Mouse (Mus musculus) splenic B cell, adult 2 months (primary cell): ENCODE data around the gene Dnajb11.

Experiments
- DNase-seq: peaks from one replicate; pipeline ENCODE4 v3.0.0-alpha.2; 2011; ENCODE audit warnings: low read depth, low spot score
- H3K27me3 ChIP-seq: 2 replicates; pipeline ENCODE4 v1.6.1; 2012; ENCODE audit warnings: mild to moderate bottlenecking, low read length, moderate library complexity, mixed read lengths; ENCODE audit not compliant: control insufficient read depth, poor library complexity, insufficient read depth, severe bottlenecking
- H3K36me3 ChIP-seq: 2 replicates; pipeline ENCODE4 v1.6.1; 2012; ENCODE audit warnings: mild to moderate bottlenecking, low read length, moderate library complexity, mixed read lengths; ENCODE audit not compliant: control insufficient read depth, poor library complexity, insufficient read depth, severe bottlenecking

Dnajb11 gene

DNA sequence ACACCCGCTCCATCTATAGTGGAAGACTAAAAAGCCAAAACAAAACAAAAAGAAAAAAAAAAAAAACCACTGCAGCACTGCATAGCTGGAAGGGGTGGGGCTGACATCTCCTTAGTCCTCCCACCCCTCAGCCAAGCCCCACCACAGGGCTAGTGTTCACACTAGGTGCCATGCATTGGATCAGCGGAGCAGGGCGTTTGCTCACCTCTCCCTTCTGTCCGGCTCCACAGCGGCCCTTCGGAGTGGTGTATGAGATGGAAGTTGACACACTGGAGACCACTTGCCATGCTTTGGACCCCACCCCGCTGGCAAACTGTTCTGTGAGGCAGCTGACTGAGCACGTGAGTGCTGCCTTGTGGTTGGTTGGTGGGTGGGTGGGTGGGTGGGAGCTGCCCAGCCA, 36.5 kb downstream of the Dnajb11 start:
- no peaks in the 10 kb centered on the region for H3K36me3 ChIP-seq
- no peak for DNase-seq
- no peaks in the 10 kb centered on the region for H3K27me3 ChIP-seq

DNA sequence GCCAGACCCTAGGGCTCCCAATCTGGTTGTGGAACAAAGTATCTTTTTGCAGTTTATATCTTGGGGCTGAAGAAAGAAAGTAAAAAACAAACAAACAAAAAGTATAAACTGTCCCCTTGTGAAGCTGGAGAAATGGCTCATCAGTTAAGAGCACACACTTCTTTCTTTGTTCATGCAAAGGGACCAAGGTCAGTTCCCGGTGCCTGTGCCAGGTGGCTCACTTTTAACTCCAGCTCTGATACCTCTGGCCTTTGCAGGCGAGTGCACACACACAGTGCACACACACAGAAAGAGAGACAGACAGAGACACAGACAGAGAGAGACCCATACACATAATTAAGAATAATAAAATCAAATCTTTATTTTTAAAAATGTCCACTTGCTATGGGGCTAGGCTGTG, 39.0 kb downstream of the Dnajb11 start:
- Histone ChIP-seq H3K36me3 (no peaks in the 10 kb centered on the region), H3K27me3 (no peaks in the 10 kb centered on the region)
- no peak for DNase-seq

DNA sequence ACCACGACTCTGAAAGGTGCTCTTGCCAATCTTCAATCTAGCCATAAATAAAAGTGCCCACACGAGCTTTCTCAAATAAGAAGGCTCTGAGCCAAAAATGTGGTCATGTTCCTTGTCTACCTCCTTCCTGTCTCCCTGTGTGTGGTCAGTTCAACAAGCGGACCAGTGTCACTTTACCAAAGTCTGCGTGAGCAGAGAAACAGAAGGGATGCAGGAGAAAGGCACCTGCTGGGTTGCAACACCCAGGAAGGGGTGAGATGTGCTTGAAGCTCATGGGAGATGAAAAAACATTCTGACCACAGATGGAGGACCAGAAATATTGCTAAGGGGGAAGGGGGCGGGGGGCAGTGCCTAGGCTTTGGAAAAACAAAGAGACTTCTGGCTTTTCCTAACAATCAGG, 41.7 kb downstream of the Dnajb11 start:
- no peak for DNase-seq
- Histone ChIP-seq H3K27me3 (no peaks in the 10 kb centered on the region), H3K36me3 (no peaks in the 10 kb centered on the region)

DNA sequence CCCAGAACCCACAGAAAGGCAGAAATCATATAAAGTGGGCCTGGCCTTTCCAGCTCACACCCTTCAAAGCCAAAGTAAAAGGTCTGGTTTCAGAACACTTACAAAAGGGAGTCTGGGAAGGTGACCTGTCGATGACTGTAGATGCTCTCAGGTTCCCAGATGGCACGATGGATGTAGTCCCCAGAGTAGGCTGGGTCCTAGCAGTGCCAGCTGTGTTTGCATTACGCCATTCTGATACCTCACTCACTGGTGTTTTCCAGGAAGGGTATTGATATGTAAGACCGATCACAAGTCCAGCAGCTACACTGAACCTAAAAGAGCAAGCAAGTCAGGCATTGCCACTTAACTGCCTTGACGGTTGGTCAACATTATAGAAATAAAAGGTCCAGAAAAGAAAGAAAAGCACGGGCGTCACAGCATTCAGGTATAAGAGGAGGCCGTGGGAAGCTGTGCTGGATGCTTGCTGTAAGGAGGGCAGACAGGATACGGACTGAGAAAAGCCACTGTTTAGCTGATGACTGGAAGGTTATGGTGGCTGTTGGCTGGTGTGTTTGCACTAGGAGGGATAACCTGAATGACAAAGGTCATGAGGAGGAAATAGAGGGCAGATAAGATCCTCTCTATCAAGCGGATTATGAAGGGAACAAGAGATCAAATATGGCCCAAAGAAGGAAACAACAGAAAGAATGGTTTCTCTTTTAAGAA, 42.4 kb downstream of the Dnajb11 start:
- DNase-seq = no peak
- no peaks in the 10 kb centered on the region for H3K36me3 ChIP-seq
- H3K27me3 ChIP-seq = no peaks in the 10 kb centered on the region

DNA sequence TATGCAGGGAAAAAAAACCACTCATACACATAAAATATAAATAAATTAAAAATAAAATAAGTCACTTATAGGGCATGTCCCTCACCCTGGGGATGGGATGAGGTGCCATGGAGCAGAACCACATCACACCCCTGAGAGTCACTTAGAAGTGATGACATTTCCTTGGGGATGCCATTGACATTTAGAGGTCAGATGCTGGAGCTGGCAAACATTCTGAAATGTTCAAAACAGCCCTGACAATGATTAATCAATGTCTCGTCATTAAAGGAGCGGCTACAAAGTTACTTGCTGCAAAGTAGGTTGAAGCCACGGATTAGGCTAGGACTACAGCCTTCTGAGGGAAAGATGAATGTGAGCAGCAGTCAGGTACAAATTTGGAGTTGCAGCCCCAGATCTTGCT, 43.7 kb downstream of the Dnajb11 start:
- no peak for DNase-seq
- Histone ChIP-seq H3K27me3 (no peaks in the 10 kb centered on the region), H3K36me3 (no peaks in the 10 kb centered on the region)

DNA sequence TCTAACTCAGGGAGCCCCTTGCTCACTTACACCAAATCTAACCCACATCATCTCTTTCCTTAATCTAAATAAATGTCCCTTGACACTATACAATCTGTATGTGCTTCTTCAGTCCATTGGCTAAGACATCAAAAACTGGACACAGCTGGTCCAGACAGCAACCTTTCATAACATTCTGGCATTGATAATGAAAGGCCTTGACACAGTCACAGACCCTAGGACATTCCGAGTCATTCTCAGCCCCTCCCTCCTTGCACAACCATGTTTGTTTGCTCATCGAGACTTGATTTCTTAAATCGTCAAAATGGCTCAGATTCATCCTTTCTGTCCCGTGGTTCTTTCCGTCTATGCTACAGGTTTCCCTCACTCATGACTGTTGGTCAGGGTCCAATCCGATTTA, 51.6 kb downstream of the Dnajb11 start:
- H3K27me3 ChIP-seq = no peaks in the 10 kb centered on the region
- DNase-seq = no peak

DNA sequence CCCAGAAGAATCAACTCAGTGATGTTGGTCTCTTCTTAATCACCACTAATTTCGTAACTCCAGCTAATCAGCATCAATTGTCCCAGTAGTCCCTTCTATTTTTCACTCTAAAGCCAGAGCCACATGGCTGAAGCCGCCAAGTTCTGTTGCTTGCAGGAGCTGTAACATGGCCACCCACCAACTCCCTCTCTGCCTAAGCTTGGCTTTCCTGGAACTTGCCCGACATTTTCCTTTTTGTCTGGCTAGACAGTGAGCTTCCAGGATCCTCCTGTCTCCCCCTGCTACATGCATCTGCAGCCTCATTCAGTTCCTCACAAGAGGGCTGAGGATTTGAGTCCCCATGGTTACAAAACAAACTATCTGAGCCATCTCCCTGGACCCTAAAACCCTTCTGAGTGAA, 54.3 kb downstream of the Dnajb11 start:
- Histone ChIP-seq H3K36me3 (no peaks in the 10 kb centered on the region), H3K27me3 (no peaks in the 10 kb centered on the region)
- no peak for DNase-seq

More for the DNA sequence above, 51.6 kb downstream of the Dnajb11 start:
- H3K36me3 ChIP-seq = no peaks in the 10 kb centered on the region

DNA sequence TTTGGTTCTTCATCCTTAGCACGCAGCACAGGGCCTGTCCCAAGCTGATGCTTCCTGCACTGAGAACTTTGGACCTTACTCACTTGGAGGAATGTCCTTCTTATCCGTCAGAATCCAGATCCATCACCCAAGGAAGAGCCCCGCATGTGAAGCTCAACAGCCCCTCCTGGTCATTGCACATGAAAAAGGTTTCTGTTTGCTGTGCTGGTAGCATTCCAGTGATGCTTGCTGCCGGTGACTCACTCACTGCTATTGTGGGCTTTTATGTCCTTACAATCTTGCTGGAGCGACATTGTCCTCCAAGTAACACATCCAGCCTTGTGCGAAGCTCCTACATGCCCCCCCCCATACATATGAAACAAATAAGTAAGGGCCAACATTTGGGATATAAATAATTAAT, 55.2 kb downstream of the Dnajb11 start:
- DNase-seq = no peak
- no peaks in the 10 kb centered on the region for H3K36me3 ChIP-seq
- no peaks in the 10 kb centered on the region for H3K27me3 ChIP-seq

DNA sequence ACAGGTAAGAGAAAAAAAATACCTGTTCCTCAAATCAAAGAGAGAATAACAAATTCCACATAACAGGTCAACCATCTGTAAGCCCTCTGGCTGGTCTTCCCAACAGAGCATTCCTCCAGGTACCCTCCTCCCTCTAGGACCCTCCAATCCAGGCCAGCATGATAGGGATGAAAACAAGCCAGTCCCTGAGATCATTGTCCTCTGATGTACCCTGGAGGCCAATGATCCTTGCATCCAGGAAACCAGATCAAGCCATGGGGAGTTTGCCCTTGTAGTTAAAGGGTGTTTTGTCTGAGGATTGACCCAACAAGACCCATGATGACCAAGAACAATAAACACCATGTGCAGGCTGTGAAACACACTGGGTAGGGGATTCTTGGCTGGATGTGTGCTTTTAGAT, 56.6 kb downstream of the Dnajb11 start:
- no peak for DNase-seq
- Histone ChIP-seq H3K27me3 (no peaks in the 10 kb centered on the region), H3K36me3 (no peaks in the 10 kb centered on the region)

DNA sequence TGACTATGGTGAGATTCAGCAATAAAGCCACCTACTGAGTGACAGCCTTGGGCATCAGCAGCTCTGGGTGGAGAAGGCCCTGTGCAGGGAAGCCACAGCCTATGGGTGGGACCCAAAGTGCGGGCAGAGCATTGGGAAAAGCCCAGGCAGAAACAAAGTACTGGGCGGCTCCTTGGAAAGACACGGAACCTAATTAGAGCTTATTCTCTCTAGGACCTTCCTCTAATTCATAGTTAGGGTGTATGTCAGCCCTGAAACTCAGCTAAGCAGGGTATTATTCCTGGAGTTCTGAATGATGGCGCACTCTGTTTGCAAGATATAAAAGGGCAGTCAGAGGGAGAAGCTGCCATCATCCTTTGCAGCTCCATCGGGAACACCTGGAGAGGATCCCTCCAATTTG, 60.4 kb downstream of the Dnajb11 start, which contains the start of gene Fetub:
Fetub (plus strand) TSS at position 301 of the 400 bp plus-strand sequence.
- Histone ChIP-seq H3K36me3 (no peaks in the 10 kb centered on the region), H3K27me3 (no peaks in the 10 kb centered on the region)
- no peak for DNase-seq

DNA sequence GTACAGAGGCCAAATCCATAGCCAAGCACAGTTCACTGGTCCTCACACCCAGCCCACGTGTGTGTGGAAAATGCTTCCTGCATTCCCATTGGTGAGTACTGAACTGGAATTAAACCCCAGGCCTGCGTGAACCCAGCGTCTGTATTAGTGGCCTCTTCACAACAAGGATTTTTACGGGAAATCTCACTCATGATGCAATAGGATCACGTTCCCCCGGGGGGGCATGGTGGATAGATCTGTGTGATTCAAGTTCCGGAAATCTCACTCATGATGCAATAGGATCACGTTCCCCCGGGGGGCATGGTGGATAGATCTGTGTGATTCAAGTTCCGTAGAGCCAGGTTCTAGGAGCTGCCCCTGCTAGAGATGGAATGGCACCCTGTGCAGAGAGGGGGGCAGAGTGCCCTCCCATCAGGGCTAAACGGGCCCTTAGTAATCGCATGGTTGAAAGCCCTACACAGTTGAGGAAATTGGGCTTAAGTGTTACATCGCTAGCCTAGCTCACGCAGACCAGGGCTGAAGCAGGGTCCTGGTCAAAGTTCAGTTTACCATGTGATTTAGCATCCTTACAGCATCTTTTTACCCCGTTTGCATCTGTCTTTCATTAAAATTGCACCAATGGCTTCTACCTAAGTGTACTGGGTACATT, 61.1 kb downstream of the Dnajb11 start:
- Histone ChIP-seq H3K27me3 (no peaks in the 10 kb centered on the region), H3K36me3 (no peaks in the 10 kb centered on the region)
- DNase-seq = no peak

DNA sequence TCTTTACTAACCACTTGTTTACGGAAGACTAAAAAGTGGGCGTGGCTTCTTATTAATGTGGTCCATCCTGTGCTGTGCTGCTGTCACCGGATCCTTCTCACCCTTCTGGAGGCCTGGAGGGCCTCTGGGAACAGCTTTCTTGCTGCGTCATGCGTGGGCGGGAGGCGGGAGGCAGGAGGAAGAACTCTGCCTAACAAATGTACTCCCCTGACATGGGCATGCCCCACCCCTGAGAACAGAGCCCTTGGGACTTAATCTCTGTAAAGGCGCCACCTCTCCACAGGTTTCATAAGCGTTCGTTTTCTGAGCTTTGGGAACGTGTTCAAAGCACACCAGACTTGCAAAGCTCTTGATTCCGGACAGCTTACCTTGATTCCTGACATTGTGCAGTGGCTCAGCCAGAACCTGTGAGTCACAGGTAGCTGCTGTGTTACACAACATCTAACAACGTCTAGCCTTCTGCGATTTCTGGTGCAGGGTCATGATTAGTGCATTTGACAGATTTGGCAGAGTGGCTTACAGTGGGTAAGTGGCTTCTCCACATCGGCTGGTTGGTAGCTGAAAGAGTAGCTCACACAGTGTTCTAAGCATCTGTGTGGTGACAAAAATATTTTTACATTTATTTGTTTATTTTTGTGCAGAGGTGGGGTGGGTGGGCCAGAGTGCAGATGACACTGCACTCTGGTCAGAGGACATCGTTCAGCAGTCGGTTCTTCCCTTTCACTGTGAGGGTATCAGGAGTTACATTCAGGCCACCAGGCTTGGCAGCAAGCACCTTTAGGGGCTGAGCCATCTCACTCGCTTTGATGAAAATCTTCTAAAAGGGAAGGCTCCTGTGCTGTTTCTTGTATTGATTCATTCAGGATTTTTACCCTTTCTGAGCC, 62.6 kb downstream of the Dnajb11 start:
- DNase-seq = no peak
- no peaks in the 10 kb centered on the region for H3K27me3 ChIP-seq
- no peaks in the 10 kb centered on the region for H3K36me3 ChIP-seq

DNA sequence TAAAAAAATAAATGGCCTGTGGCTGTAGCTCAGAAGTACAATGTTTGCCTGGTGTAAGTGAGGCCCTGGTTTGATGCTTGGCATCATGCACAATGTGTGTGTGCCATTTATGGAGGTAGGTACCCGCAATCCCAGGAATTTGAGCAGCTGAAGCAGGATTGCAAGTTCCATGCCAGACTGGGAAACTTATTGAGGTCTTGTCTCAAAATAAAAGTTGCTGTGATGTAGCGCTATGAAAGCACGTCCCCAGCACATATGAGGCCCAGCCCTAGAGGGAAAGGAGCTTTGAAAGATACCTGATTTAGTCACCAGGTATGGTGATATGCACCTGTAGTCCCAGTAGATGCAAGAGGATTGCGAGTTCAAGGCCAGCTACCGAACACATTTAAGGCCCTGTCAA, 64.1 kb downstream of the Dnajb11 start:
- DNase-seq = no peak
- no peaks in the 10 kb centered on the region for H3K36me3 ChIP-seq
- no peaks in the 10 kb centered on the region for H3K27me3 ChIP-seq

DNA sequence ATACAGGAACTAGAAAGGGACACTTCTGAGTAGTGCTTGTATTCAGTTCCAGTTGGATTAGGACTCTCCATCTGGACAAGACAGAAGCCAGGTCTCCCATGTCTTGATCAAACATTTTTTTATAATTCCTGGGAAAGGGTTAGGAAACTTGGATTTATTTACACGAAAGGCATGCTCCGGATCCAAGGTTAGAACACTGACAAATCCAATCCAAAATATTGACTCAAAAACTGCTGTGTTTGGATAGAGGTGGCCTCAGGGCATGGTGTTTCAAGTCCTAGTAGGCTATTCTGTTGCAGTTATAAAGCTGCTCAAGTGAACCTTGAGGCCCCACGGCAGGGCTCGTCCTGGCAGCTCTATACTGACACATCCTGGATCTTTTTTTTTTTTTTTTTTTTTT, 64.8 kb downstream of the Dnajb11 start:
- H3K27me3 ChIP-seq = no peaks in the 10 kb centered on the region
- H3K36me3 ChIP-seq = no peaks in the 10 kb centered on the region
- DNase-seq = no peak
